ENCODE assay signal across 9 mouse cellular contexts in genomic region chr10:80535071-80535470, GRCm38 (mm10). TPM values are rescaled to one million over a fixed set of nuclear protein-coding genes. Genes with fewer than 3 reads are reported as not detected.
DNase-seq lines count a peak whose midpoint lies in the region; ATAC-seq and TF ChIP-seq lines count a peak whose summit lies in the region.
"Had no signal": no experiment of that assay in that cellular context is flagged by ENCODE, and none has a peak within 500 bp of the region (broad histone marks: within the 10 kb centered on the region; RNA-seq: fewer than 3 reads in every experiment).

No protein-coding gene starts in this region.

- H3K27ac ChIP-seq in heart, embryonic 13.5 days (replicated peaks): no peak overlapping the region
- no peak overlapping the region for H3K27ac ChIP-seq in hindbrain, embryonic 15.5 days (replicated peaks)
- no peak overlapping the region for H3K27ac ChIP-seq in midbrain, embryonic 16.5 days (ENCODE audit: low read length)
- no peak overlapping the region for H3K27ac ChIP-seq in cerebellum, adult 2 months (ENCODE audit: insufficient read depth, low read length)

- no peak for DNase-seq in heart, adult 11 months
- DNase-seq in MEL-GATA-1-ER (ENCODE audit: extremely low read depth, low read depth): peak; percentile 50
- no peak for DNase-seq in cerebellum, adult 2 months
- DNase-seq in kidney, adult 11 months: no peak

- no peaks in the 10 kb centered on the region for H3K9me3 ChIP-seq in heart, embryonic 13.5 days
- H3K9me3 ChIP-seq in hindbrain, embryonic 15.5 days: no peaks in the 10 kb centered on the region
- no peaks in the 10 kb centered on the region for H3K9me3 ChIP-seq in midbrain, embryonic 16.5 days (replicated peaks; ENCODE audit: control insufficient read depth, low read length, poor library complexity, severe bottlenecking)

- peaks cover 54% of the 10 kb centered on the region for H3K27me3 ChIP-seq in heart, embryonic 13.5 days (replicated peaks)
- peaks cover 31% of the 10 kb centered on the region for H3K27me3 ChIP-seq in hindbrain, embryonic 15.5 days
- peaks cover 18% of the 10 kb centered on the region for H3K27me3 ChIP-seq in midbrain, embryonic 16.5 days (ENCODE audit: control insufficient read depth, insufficient read depth, low read depth, low read length)
- H3K27me3 ChIP-seq in cerebellum, adult 2 months (ENCODE audit: control insufficient read depth, insufficient read depth, low read length): no peaks in the 10 kb centered on the region

- H3K4me2 ChIP-seq in heart, embryonic 13.5 days: peak overlapping the region; percentile 54
- H3K4me2 ChIP-seq in hindbrain, embryonic 15.5 days: peak overlapping the region; percentile 29; the same call in 1 of the 2 replicates
- H3K4me2 ChIP-seq in midbrain, embryonic 16.5 days (ENCODE audit: low read length): peak overlapping the region; percentile 25; the same call in 1 of the 2 replicates

- peak overlapping the region; percentile 21 for H3K4me3 ChIP-seq in heart, embryonic 13.5 days
- no peak overlapping the region for H3K4me3 ChIP-seq in hindbrain, embryonic 15.5 days
- no peak overlapping the region for H3K4me3 ChIP-seq in midbrain, embryonic 16.5 days (ENCODE audit: low read depth, low read length)
- H3K4me3 ChIP-seq in cerebellum, adult 2 months (replicated peaks; ENCODE audit: insufficient read depth, low read depth, low read length): no peak overlapping the region
- H3K4me3 ChIP-seq: myocyte had no signal

- peaks cover 40% of the 10 kb centered on the region for H3K4me1 ChIP-seq in heart, embryonic 13.5 days
- peaks cover 11% of the 10 kb centered on the region for H3K4me1 ChIP-seq in hindbrain, embryonic 15.5 days (replicated peaks)
- H3K4me1 ChIP-seq in midbrain, embryonic 16.5 days (ENCODE audit: control insufficient read depth, insufficient read depth, low read length): no peaks in the 10 kb centered on the region
- H3K4me1 ChIP-seq in cerebellum, adult 2 months (ENCODE audit: control insufficient read depth, insufficient read depth, low read length): no peaks in the 10 kb centered on the region

- no peaks in the 10 kb centered on the region for H3K36me3 ChIP-seq in heart, embryonic 13.5 days
- no peaks in the 10 kb centered on the region for H3K36me3 ChIP-seq in hindbrain, embryonic 15.5 days
- no peaks in the 10 kb centered on the region for H3K36me3 ChIP-seq in midbrain, embryonic 16.5 days (ENCODE audit: control insufficient read depth, insufficient read depth, low read length)

- ATAC-seq in heart, embryonic 13.5 days (ENCODE audit: extremely low read depth, insufficient number of reproducible peaks, low FRiP score, low TSS enrichment): no peak
- no peak for ATAC-seq in hindbrain, embryonic 15.5 days (ENCODE audit: low FRiP score, low read depth)
- ATAC-seq in midbrain, embryonic 16.5 days: no peak
- no peak for ATAC-seq in cerebellum, adult (ENCODE audit: insufficient number of reproducible peaks, low FRiP score, low TSS enrichment)

- no peak for TF ChIP-seq CTCF in cerebellum, adult 2 months (IDR thresholded peaks at IDR 0.05; ENCODE audit: borderline replicate concordance, insufficient read depth, low read depth, low read length)

- H3K9ac ChIP-seq in heart, embryonic 13.5 days: no peak overlapping the region
- no peak overlapping the region for H3K9ac ChIP-seq in hindbrain, embryonic 15.5 days
- no peak overlapping the region for H3K9ac ChIP-seq in midbrain, embryonic 16.5 days (ENCODE audit: low read depth, low read length)

- no peak for TF ChIP-seq POLR2A in cerebellum, adult 2 months (IDR thresholded peaks at IDR 0.05; ENCODE audit: borderline replicate concordance, insufficient read depth, low read length)

- 7% methylated on average over 14 of the region's 14 CpGs for WGBS in heart, embryonic 13.5 days
- 10% methylated on average over 13 of the region's 14 CpGs for WGBS in hindbrain, embryonic 15.5 days
- 17% methylated on average over 14 of the region's 14 CpGs for WGBS in midbrain, embryonic 16.5 days
- WGBS in cerebellum, adult 2 months: 11% methylated on average over 14 of the region's 14 CpGs

RNA-seq across cellular contexts. Expression of gene Atp8b3, which starts 3.9 kb away (rescaled TPM):
- 0.11 and 0.13 TPM in 2 replicates for polyA plus RNA-seq in heart, embryonic 13.5 days (2015; fragmentation: Nextera tagmentation; extraction: Ambion mirVana)
- 1.2 and 1.5 TPM in 2 replicates for polyA plus RNA-seq in hindbrain, embryonic 15.5 days (2015; fragmentation: Nextera tagmentation; extraction: Ambion mirVana)
- 1.1 and 1.4 TPM in 2 replicates for polyA plus RNA-seq in midbrain, embryonic 16.5 days (2015; fragmentation: Nextera tagmentation; extraction: Ambion mirVana)
- polyA plus RNA-seq in cerebellum, adult 2 months (2012; rRNA removed): 0.30 and 0.52 TPM in 2 replicates

RNA-seq across cellular contexts. Expression of gene Rexo1, which starts 26.3 kb away (rescaled TPM):
- 15.9 and 17.7 TPM in 2 replicates for polyA plus RNA-seq in heart, embryonic 13.5 days (2015; fragmentation: Nextera tagmentation; extraction: Ambion mirVana)
- polyA plus RNA-seq in hindbrain, embryonic 15.5 days (2015; fragmentation: Nextera tagmentation; extraction: Ambion mirVana): 30.0 and 33.7 TPM in 2 replicates
- 26.9 and 27.6 TPM in 2 replicates for polyA plus RNA-seq in midbrain, embryonic 16.5 days (2015; fragmentation: Nextera tagmentation; extraction: Ambion mirVana)
- polyA plus RNA-seq in cerebellum, adult 2 months (2012; rRNA removed): 44.4 and 47.5 TPM in 2 replicates

RNA-seq across cellular contexts. Expression of gene Onecut3, which starts 40.4 kb away (rescaled TPM):
- polyA plus RNA-seq in heart, embryonic 13.5 days (2015; fragmentation: Nextera tagmentation; extraction: Ambion mirVana): not detected in 2 replicates
- 1.6 and 1.7 TPM in 2 replicates for polyA plus RNA-seq in hindbrain, embryonic 15.5 days (2015; fragmentation: Nextera tagmentation; extraction: Ambion mirVana)
- 1.2 and 1.6 TPM in 2 replicates for polyA plus RNA-seq in midbrain, embryonic 16.5 days (2015; fragmentation: Nextera tagmentation; extraction: Ambion mirVana)
- polyA plus RNA-seq in cerebellum, adult 2 months (2012; rRNA removed): 0.36 and 0.46 TPM in 2 replicates
- polyA plus RNA-seq: myocyte had no signal

RNA-seq across cellular contexts. Expression of gene Klf16, which starts 42.0 kb away (rescaled TPM):
- polyA plus RNA-seq in heart, embryonic 13.5 days (2015; fragmentation: Nextera tagmentation; extraction: Ambion mirVana): 5.1 and 6.2 TPM in 2 replicates
- polyA plus RNA-seq in hindbrain, embryonic 15.5 days (2015; fragmentation: Nextera tagmentation; extraction: Ambion mirVana): 6.3 and 6.7 TPM in 2 replicates
- 4.9 and 5.5 TPM in 2 replicates for polyA plus RNA-seq in midbrain, embryonic 16.5 days (2015; fragmentation: Nextera tagmentation; extraction: Ambion mirVana)
- 9.5 and 10.6 TPM in 2 replicates for polyA plus RNA-seq in cerebellum, adult 2 months (2012; rRNA removed)

RNA-seq across cellular contexts. Expression of gene Abhd17a, which starts 55.1 kb away (rescaled TPM):
- polyA plus RNA-seq in heart, embryonic 13.5 days (2015; fragmentation: Nextera tagmentation; extraction: Ambion mirVana): 81.7 and 85.1 TPM in 2 replicates
- polyA plus RNA-seq in hindbrain, embryonic 15.5 days (2015; fragmentation: Nextera tagmentation; extraction: Ambion mirVana): 134 and 159 TPM in 2 replicates
- polyA plus RNA-seq in midbrain, embryonic 16.5 days (2015; fragmentation: Nextera tagmentation; extraction: Ambion mirVana): 97.0 and 108 TPM in 2 replicates
- polyA plus RNA-seq in cerebellum, adult 2 months (2012; rRNA removed): 230 and 232 TPM in 2 replicates
